Mouse (Mus musculus): ENCODE measurements around the gene Krtap5-4.

DNA sequence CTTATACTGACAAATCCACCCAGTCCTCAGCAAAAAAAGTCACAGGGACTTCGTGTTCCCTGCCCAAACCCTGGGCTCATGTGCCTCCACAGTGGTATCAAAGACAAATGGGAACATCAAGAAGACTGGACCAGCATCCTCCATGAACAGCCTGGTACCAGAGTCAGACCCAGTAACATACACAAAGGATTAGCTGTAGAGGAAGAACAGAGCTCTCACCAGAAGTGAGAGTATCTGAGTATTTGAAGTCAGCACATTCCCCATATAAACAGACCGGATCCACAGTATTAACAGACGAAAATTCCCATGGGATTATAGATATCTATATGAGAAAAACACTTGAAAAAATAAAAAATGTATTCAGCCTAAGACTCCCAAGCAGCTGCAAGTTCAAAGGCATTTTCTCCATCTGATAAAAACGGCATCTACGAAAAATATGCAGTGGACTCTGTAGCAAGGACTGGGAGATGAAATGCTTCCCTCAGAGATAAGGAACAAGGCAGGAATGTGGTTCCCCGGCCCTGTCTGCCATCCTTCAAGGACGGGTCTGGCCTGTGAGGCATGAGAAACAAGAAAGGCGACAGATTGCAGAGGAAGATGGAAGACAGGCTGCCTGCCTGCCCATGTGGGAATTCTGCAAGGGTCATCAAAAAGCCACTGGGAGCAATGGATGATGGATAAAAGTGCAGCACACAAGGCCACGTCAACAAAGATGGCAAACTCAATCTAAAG, 23.5 kb downstream of the Krtap5-4 start:
- TF ChIP-seq CTCF (IDR thresholded peaks at IDR 0.05; ENCODE audit: borderline replicate concordance, extremely low read depth, insufficient read depth, insufficient read length), result no peak
- TF ChIP-seq POLR2A (IDR thresholded peaks at IDR 0.05; ENCODE audit: borderline replicate concordance, extremely low read depth, insufficient read depth, insufficient read length, poor library complexity, severe bottlenecking), result no peak
